In genomic region chr2:181238091-181238610, GRCm38 (mm10) we compare ENCODE assay signal across 1 mouse cellular context.
TF ChIP-seq lines count a peak whose summit lies in the region.

No protein-coding gene starts in this region.

TF ChIP-seq in CH12.LX, 34 proteins besides CTCF, POLR2A, EP300 and RAD21:
- TF ChIP-seq POLR2AphosphoS2 (IDR thresholded peaks at IDR 0.05; ENCODE audit: low read depth, low read length) (no peak), NRF1 (IDR thresholded peaks at IDR 0.05; ENCODE audit: low read depth, low read length) (no peak), TBP (conservative IDR thresholded peaks at IDR 0.05; ENCODE audit: low read depth, low read length) (no peak), MAFK (IDR thresholded peaks at IDR 0.05; ENCODE audit: insufficient replicate concordance, low read length) (no peak), MYC (IDR thresholded peaks at IDR 0.05; ENCODE audit: low read depth, low read length) (no peak), ZNF384 (IDR thresholded peaks at IDR 0.05; ENCODE audit: low read depth, low read length) (no peak), IRF4 (IDR thresholded peaks at IDR 0.05; ENCODE audit: low read depth, low read length) (no peak), KAT2A (IDR thresholded peaks at IDR 0.05; ENCODE audit: insufficient replicate concordance, low read length) (no peak)
